Mouse (Mus musculus): ENCODE data around the gene Ralgps1. TPM values are rescaled to one million over a fixed set of nuclear protein-coding genes. Genes with fewer than 3 reads are reported as not detected.

Ralgps1 gene
- polyA plus RNA-seq (2012), result not detected in 2 replicates

DNA sequence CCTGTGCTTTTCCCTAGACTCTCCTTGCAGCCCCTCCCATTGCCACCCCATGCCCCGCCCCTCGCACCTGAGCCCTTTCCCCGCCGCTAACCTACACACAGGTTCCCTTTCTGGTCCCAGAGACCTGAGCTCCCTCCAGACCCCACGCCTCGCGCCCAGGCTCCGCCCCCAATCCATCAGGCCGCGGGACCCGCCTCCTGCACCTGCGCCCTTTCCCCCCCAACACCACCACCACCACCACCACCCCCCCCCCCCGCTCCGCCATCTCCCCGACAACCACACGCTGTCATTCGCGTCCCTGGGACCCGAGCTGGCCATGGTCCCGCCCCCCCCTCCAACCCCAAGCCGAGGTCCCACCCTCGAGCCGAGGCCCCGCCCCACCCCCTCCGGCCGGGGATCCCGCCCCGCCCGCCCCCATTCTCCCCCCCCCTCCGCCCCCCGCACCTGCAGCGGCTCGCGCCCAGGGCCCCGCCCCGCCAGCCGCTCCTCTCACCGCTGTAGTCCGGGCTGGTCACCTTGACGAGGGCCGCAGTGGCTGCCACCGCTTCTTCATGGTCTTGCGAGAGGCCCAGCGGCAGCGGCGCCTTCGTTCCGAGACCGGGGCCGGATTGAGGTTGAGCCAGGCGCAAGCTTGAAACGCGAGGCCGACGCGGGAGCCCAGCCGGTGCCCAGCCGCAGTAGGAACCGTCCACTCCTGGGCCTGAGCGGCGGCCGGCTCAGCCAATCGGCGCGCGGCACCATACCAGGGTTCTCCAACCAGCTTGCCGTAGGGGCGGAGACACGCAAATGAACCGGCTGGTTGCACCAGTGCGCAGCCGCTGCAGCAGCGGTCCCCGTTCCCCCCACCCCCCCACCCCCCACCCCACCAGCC, at the start of gene Ralgps1:
Gene Ralgps1, minus strand, starts transcription at position 710 of the 871 bp plus-strand sequence.
- Histone ChIP-seq H3K9me3 (ENCODE audit: control insufficient read depth, low read length) (no peaks in the 10 kb centered on the region), H3K4me1 (ENCODE audit: control insufficient read depth) (peaks cover 14% of the 10 kb centered on the region), H3K4me3 (replicated peaks) (peak within 1 kb of the TSS; percentile 69), H3K27me3 (ENCODE audit: control insufficient read depth) (no peaks in the 10 kb centered on the region; the same call in 1 of the 2 replicates), H3K36me3 (ENCODE audit: control insufficient read depth) (no peaks in the 10 kb centered on the region)
- no peak for TF ChIP-seq GATA1 (IDR thresholded peaks at IDR 0.05; ENCODE audit: low read length)
- no peak for TF ChIP-seq TAL1 (IDR thresholded peaks at IDR 0.05; ENCODE audit: low read length)

DNA sequence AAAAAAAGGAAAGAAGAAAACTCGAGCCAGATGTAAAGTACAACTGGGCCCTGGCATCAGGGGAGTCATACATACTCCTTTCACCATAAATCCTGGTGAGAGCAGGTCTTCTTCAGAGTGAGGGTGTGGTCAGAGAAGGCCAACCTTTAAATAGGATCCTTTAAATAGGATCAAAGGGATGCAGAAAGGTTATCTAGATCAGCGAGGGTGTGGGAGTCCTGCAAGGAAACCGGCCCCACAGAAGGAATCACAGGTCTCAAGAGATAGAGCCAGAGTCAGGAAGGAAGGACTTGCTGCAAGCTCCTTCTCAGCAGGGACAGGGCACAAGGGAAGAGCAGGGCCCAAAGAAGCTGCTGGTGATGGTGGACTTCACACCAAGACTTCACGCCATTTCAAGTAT, 46.2 kb upstream of the Ralgps1 start:
- H3K27me3 ChIP-seq (ENCODE audit: control insufficient read depth), result no peaks in the 10 kb centered on the region
- H3K4me1 ChIP-seq (ENCODE audit: control insufficient read depth), result peaks cover 2% of the 10 kb centered on the region; the same call in 1 of the 2 replicates
- H3K9me3 ChIP-seq (ENCODE audit: control insufficient read depth, low read length), result no peaks in the 10 kb centered on the region
- TF ChIP-seq GATA1 (IDR thresholded peaks at IDR 0.05; ENCODE audit: low read length), result no peak
- TF ChIP-seq TAL1 (IDR thresholded peaks at IDR 0.05; ENCODE audit: low read length), result no peak
- H3K4me3 ChIP-seq (replicated peaks), result no peak overlapping the region
- H3K36me3 ChIP-seq (ENCODE audit: control insufficient read depth), result peaks cover 24% of the 10 kb centered on the region

DNA sequence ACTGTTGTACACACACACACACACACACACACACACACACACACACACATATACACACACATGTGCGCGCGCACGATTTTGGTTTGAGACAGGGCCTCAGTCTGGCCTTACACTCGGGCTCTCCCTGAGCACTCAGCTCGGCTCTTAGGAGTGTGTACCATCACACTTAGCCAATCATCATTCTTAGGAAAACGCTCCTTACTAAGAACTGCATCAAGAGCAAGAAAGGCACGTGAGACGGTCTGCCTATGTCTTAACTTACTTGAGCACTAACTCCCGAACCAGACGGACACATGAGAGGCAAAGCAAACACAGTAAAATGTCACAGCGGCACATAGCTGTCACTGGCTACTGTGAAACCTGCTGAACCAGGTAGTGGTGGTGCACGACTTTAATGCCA, 42.7 kb upstream of the Ralgps1 start:
- Histone ChIP-seq H3K27me3 (ENCODE audit: control insufficient read depth) (no peaks in the 10 kb centered on the region), H3K36me3 (ENCODE audit: control insufficient read depth) (peaks cover 36% of the 10 kb centered on the region), H3K4me1 (ENCODE audit: control insufficient read depth) (peaks cover 2% of the 10 kb centered on the region; the same call in 1 of the 2 replicates), H3K4me3 (replicated peaks) (no peak overlapping the region), H3K9me3 (ENCODE audit: control insufficient read depth, low read length) (no peaks in the 10 kb centered on the region)
- TF ChIP-seq GATA1 (IDR thresholded peaks at IDR 0.05; ENCODE audit: low read length) (no peak), TAL1 (IDR thresholded peaks at IDR 0.05; ENCODE audit: low read length) (no peak)

DNA sequence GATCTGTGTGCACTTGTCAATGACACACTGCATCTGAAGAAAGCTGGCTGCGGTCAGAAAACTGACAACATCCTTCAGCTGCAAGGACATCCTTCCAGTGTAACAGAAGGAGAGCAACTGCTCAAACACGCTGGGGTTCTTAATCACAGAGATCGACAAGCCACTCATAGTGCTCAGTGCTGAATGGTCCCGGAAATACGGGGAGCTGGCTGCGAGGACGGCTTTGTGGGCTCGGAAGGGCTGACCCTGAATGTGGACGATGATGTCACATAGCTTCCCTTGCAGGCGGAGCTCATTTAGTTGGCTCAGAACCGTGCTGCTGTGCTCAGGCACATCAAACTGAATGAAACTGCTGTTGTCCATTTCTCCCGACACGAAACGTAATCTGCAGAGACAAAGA, 40.8 kb upstream of the Ralgps1 start:
- Histone ChIP-seq H3K4me1 (ENCODE audit: control insufficient read depth) (peaks cover 1% of the 10 kb centered on the region; the same call in 1 of the 2 replicates), H3K4me3 (replicated peaks) (no peak overlapping the region), H3K9me3 (ENCODE audit: control insufficient read depth, low read length) (no peaks in the 10 kb centered on the region), H3K36me3 (ENCODE audit: control insufficient read depth) (peaks cover 41% of the 10 kb centered on the region), H3K27me3 (ENCODE audit: control insufficient read depth) (no peaks in the 10 kb centered on the region)
- TF ChIP-seq GATA1 (IDR thresholded peaks at IDR 0.05; ENCODE audit: low read length), result no peak
- TF ChIP-seq TAL1 (IDR thresholded peaks at IDR 0.05; ENCODE audit: low read length), result no peak

DNA sequence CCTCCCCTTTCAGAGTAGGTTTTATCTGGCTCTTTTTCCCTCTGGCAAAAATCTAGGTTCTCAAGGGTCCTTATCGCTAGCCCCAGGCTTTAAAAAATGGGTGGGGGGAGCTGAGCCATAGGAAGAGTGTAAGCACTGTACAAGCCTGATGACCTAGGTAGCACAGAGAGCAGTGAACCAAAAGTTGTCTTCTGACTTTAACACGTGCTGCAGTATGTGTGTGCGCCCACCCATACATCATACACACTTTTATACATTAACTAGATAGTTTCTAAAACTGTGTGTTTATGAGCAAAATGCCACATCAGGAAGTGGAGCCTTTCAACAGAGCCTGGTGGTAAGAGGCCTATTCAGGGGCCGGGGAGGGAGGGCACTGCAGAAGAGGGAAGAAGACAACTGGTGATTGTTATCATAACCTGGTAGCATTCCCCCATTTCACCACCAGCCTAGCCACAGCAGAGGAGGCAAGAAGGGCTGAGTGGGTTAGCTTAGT, 32.3 kb upstream of the Ralgps1 start:
- Histone ChIP-seq H3K36me3 (ENCODE audit: control insufficient read depth) (peaks cover 10% of the 10 kb centered on the region), H3K4me3 (replicated peaks) (no peak overlapping the region), H3K9me3 (ENCODE audit: control insufficient read depth, low read length) (no peaks in the 10 kb centered on the region), H3K4me1 (ENCODE audit: control insufficient read depth) (peaks cover 34% of the 10 kb centered on the region), H3K27me3 (ENCODE audit: control insufficient read depth) (no peaks in the 10 kb centered on the region)
- TF ChIP-seq TAL1 (IDR thresholded peaks at IDR 0.05; ENCODE audit: low read length) (no peak), GATA1 (IDR thresholded peaks at IDR 0.05; ENCODE audit: low read length) (no peak)

DNA sequence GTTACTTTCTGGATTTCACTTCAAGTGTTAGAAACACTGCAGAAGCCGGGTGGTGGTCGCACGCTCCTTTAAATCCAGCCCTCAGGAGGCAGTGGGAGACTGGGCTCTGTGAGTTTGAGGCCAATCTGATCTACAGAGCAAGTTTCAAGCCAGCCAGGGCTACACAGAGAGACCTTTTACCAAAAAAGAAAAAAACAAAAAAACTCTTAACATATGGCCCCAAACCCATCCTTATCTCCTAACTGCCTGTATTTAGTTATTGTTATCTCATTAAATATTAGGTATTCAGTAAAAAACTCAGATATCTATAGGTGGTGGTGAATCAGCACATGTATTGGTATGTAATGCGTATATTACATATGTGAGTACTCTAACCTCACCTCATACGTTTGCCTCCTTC, 31.4 kb upstream of the Ralgps1 start:
- H3K36me3 ChIP-seq (ENCODE audit: control insufficient read depth), result peaks cover 5% of the 10 kb centered on the region
- no peaks in the 10 kb centered on the region for H3K9me3 ChIP-seq (ENCODE audit: control insufficient read depth, low read length)
- peaks cover 33% of the 10 kb centered on the region for H3K4me1 ChIP-seq (ENCODE audit: control insufficient read depth)
- no peaks in the 10 kb centered on the region for H3K27me3 ChIP-seq (ENCODE audit: control insufficient read depth)
- TF ChIP-seq TAL1 (IDR thresholded peaks at IDR 0.05; ENCODE audit: low read length) (no peak), GATA1 (IDR thresholded peaks at IDR 0.05; ENCODE audit: low read length) (no peak)
- H3K4me3 ChIP-seq (replicated peaks), result no peak overlapping the region

DNA sequence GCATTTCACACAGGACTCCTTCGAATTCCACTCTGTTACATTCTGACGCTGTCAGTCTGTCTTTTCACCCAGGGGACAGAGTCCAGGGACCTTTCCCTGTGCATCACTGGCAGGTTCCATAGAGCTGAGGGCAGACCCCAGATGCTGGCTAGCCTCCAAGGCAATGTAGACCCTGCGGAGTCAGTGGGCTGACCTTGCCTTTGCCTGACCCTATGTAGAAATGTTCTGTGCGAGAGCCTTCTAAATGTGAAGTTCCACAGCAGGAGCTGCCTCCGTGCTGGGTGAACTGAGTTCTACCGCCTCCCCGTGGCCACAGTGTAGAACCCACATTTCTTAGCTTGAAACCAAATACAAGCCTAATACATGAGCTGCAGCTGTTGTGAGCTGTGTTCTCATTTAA, 30.9 kb upstream of the Ralgps1 start:
- no peak overlapping the region for H3K4me3 ChIP-seq (replicated peaks)
- H3K27me3 ChIP-seq (ENCODE audit: control insufficient read depth), result no peaks in the 10 kb centered on the region
- TF ChIP-seq GATA1 (IDR thresholded peaks at IDR 0.05; ENCODE audit: low read length), result no peak
- no peak for TF ChIP-seq TAL1 (IDR thresholded peaks at IDR 0.05; ENCODE audit: low read length)
- peaks cover 33% of the 10 kb centered on the region for H3K4me1 ChIP-seq (ENCODE audit: control insufficient read depth)
- no peaks in the 10 kb centered on the region for H3K9me3 ChIP-seq (ENCODE audit: control insufficient read depth, low read length)
- peaks cover 5% of the 10 kb centered on the region for H3K36me3 ChIP-seq (ENCODE audit: control insufficient read depth)

DNA sequence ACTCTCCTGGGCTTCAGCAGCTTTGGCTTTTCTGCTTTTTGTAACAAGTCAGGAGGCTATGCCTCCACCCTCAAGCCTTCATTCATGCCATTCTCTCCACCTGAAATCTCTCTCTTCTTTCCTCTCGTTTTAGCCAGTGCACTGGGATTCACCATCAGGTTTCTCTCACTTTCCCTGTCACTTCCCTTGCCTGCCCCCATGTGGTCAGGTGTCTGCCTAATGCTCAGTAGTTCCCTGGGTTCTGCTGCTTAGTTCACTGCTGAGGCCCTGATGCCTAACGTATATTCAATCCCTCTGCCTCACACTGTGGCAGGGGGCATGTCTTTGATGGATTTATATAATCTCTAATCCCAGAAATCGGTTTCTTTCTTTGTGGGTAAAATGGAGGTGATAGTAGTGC, 29.9 kb upstream of the Ralgps1 start:
- H3K4me1 ChIP-seq (ENCODE audit: control insufficient read depth), result peaks cover 30% of the 10 kb centered on the region
- no peak overlapping the region for H3K4me3 ChIP-seq (replicated peaks)
- peaks cover under 1% of the 10 kb centered on the region for H3K36me3 ChIP-seq (ENCODE audit: control insufficient read depth)
- H3K9me3 ChIP-seq (ENCODE audit: control insufficient read depth, low read length), result no peaks in the 10 kb centered on the region
- TF ChIP-seq GATA1 (IDR thresholded peaks at IDR 0.05; ENCODE audit: low read length), result no peak
- TF ChIP-seq TAL1 (IDR thresholded peaks at IDR 0.05; ENCODE audit: low read length), result no peak
- H3K27me3 ChIP-seq (ENCODE audit: control insufficient read depth), result no peaks in the 10 kb centered on the region

DNA sequence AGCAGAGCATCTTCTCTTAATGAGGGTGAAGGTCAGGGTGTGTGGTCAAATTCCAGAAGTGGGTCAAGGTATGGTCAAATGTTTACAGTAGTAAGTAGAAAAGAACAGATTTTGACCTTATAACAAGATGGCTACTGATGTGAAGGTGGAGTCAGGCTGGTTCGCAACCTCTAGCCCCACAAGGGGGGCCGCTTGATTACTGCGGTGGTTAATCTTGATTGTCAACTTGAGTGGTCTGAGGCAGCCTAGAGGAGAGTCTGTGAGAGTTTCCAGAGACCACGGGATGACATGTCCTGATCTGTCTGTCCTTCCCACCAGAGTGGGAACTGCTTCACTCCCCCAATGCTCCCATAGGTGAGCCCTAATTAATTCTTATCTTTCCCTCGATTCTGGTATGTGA, 29.3 kb upstream of the Ralgps1 start:
- Histone ChIP-seq H3K4me3 (replicated peaks) (no peak overlapping the region), H3K4me1 (ENCODE audit: control insufficient read depth) (peaks cover 30% of the 10 kb centered on the region), H3K36me3 (ENCODE audit: control insufficient read depth) (no peaks in the 10 kb centered on the region), H3K27me3 (ENCODE audit: control insufficient read depth) (no peaks in the 10 kb centered on the region), H3K9me3 (ENCODE audit: control insufficient read depth, low read length) (no peaks in the 10 kb centered on the region)
- TF ChIP-seq TAL1 (IDR thresholded peaks at IDR 0.05; ENCODE audit: low read length) (no peak), GATA1 (IDR thresholded peaks at IDR 0.05; ENCODE audit: low read length) (no peak)
